Mouse (Mus musculus) NIH3T3 (cell line): ENCODE data around the gene Rnpep.
"Not testable (repeated sequence)": the region's sequence is repeated elsewhere in the genome, so short reads cannot be mapped to it uniquely, and the experiment has no call there.

Experiments used
- DNase-seq: peaks from one replicate; pipeline ENCODE4 v3.0.0-alpha.2; 2012; ENCODE audit warnings: low read depth

Gene Rnpep

DNA sequence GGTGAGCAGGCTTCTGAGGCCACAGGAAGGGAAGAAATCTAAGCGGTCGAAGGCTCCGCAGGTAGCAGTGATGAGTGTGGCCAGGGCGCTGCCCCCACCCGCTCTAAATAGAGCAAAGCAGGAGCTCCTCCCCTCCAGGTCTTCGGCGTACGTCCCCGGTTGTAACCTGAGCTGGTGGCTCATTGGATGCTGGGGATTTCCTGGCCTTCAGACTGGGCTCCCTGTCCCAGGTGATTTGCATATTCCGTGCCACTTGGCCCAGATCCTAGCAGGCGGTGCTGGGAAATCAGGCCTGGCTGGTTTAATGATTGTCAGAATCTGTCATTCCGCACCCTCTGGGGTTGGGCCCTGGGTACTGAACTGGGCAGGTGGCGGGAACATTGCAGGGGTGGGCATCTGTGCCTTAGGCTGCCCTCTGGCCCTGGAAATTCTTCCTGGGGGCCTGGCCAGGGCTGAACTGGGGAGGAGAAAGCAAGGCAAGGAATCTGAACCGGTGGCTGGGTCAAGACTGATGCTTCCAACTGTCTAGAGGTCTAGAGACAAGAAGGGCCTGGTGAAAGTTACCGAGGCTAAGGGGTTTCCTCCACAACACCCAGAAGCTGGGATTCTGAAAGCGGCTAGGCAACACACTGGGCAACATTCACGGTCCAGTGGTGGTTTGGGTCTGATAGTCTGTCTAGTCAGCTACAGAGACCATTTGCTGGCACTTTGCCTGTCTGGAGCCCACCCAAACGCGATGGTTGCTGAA is 25.3 kb downstream of the Rnpep start, which contains the start of gene Elf3:
TSS of gene Elf3 (minus strand) at position 189 of the 748 bp plus-strand sequence.
- no peak for DNase-seq

GRCm38 (mm10) chr1:135256299-135256698 is 27.6 kb downstream of the Rnpep start:
- DNase-seq = peak; percentile 60

DNA sequence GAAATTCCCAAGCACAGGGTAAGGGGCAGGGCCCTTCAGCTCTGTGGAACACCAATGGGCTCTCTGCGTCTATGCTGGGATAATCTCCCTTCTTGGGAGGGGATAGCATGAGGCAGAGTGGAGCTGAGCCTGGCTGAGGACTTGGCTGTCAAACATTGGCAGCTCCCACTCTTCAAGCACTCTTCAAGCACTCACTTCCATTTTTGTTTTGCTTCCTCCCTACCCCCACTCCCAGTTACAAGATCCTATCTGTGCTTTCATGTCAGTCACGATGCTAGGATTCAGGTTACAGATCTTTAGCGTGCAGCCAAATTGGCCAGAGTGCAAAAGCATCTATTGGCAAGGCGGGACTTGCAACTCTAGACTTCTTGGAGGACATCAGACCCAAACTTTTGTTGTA is 31.0 kb downstream of the Rnpep start:
- DNase-seq = peak; percentile 76

DNA sequence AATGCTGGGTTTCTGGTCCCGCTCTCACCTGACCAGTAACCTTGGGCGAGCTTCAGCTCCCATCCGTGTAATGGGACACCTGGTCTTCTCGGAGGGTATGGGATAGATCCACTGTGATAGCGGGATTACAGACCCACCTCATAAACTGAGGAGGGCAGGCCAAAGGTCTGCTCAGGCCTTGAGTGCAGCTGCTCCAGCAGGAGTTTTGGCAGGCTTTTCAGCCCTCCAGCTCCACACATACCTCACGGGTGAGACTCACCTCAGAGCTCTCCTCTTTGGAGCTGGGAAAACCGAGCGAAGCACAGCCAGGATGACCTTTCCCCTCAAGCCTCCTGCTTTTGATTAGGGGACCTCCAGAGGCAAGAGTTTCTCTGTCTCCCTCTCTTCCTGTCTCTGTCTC is 32.5 kb downstream of the Rnpep start:
- peak; percentile 56 for DNase-seq

DNA sequence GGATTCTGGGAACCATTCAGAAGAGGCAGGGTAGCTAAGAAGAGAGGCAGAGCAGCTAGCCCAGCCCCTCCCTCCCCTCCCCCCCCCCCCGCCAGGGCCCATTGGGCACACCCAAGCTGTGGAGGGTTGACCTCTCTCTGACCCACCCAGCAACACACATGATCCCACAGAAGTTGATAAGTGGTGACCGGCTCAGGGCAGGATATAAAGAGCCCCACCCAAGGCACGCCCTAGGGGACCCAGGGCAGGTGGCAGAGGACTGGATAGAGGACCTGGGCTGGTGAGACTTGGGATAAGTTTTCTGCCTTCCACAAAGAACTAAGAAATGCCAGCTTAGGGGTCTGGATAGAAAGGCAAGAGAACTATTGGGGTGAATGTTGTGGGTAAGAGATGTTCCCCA is 33.2 kb downstream of the Rnpep start:
- no peak for DNase-seq

DNA sequence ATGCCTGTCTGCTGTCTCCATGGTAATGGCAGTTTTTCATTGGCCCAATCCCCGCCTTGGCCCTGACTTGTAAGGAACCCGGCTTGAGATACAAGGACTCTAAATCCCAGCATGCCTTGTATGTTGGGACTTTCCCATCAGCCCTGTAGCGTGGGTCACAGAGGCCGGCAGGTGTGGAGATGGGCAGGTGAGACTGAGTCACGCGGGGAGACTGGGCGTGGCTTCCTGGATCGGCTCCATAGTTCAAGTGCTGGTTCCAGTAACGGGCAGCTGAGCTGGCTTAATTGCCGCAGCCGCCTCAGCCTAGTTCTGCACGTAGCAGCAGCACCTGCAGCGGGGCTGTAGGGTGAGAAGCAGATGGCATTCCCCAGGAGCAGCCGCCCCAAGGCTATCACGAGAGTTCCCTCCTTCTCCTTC is 35.4 kb downstream of the Rnpep start:
- no peak for DNase-seq

DNA sequence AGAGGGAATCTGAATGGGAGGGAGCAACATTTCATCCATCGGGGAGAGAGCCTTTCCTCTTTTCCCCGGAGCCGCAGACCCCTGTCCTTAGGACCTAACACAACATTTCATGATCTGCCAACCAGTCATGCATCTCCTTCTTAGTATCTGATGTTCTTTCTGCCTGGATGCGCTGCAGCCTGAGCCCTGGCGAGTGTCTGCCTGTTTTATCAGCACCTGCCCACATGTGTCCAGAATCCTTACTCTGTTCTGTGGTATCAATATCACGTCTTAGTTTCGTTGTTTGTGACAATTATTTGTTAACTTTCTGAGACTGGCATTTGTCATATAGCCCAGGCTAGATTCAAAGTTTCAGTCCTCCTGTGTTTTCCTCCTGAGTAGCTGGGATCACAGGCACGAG is 39.9 kb downstream of the Rnpep start:
- no peak for DNase-seq

DNA sequence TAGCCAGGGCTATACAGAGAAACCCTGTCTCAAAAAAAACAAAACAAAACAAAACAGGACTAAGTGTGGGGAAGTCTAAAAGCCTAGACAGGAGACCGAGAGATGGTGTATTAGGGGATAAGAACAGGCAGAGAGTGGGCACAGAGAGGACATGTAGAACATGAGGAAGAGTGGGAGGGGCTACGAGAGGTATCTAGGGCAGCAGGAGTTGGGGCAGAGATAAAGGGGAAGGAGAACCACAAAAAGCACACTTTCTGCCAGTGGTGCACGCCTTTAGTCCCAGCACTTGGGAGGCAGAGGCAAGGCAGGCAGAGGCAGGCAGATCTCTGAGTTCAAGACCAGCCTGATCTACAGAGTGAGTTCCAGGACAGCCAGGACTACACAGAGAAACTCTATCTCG is 43.7 kb downstream of the Rnpep start:
- not testable (repeated sequence) for DNase-seq

DNA sequence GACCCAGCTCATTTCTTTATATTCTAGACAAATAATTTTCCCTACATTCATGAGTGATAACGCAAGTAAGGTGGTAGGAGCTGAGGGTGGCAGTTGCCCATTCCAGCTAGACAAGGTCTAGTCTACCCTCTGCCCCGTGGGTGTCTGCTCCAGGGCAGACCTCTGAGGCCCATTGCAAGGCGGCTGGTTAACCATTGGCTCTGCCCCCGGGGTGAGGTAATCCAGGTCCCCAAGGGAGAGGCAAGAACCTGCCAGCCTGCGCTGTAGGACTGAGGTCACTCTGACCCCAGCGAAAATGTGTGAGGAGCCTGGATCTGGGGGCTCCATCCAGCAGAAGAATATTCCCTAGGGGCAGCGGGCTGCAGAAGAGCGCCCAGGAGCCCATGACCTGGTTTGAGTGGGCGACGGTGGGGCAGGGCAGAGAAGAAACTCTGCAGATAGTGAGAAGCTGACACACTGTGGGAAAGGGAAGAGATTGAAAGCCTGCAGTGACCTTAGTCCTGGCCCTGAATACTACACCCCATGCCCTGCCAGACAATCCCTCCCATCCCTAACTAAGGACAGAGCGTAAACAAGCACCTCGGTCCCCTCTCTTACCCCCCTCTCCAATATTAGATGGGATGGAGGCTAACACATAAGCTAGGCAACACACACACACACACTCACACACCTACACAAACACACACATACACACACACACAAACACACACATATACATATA is 46.6 kb downstream of the Rnpep start:
- no peak for DNase-seq

DNA sequence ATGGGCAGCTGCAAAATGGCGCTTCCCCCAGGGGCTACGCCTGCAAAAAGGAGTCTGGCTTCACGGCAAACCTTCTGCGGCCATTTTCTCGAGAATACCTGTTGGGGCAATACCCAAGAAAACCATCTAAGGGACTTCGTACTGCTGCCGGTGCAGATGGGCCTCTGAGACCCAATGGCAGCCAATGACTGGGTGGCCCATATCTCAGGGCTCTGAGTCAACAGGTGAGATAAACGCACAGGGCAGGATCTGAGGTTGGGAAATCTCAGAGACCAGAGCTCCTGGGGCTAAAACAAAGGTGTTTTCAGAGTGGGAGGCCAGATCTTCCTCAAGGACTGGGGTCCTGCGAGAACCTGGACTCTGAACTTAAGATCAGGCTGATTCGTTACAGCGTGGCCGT is 49.1 kb downstream of the Rnpep start:
- DNase-seq = no peak

GRCm38 (mm10) chr1:135233961-135234360 is 49.9 kb downstream of the Rnpep start:
- no peak for DNase-seq

DNA sequence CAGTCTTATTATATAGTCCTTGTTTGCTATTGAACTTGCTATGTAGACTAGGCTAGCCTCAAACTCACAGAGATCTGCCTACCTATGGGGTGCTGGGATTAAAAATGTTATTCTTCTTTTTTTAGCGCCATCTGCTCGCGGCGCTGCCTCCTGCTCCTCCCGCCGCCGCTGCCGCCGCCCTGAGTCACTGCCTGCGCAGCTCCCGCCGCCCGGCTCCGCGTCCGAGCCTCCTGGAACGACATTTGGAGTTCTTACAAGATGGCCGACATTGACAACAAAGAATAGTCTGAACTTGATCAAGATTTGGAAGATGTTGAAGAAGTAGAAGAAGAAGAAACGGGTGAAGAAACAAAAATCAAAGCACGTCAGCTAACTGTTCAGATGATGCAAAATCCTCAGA is 52.0 kb downstream of the Rnpep start:
- not testable (repeated sequence) for DNase-seq

DNA sequence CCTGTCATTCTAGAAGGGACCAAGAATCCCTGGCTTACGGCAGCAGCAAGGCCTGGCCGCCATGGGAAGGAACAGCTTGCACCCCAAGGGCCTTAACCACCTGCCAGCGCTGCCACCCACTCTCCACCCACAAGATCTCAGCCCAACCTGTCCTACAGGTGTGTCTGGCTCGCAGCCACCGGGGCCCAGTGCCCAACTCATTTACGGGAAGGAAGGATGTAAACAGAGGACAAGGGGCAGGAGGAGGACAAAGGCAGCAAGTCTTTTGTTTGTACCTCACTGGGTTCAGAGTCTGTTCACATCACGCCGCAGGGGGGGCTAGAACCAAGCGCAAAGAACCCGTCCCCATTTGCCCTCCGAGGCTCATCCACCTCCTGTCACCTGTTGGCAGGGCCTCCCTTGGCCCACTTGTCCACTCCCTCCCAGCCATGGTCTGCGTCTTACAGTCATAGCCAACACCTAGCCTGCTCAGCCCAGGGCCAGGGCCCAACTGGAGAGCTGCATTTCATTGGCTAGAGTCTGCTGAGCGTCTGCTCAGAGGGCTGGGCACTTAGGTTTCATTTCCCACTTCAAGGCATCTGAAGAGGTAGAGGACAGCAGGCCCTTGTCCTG is 56.4 kb downstream of the Rnpep start:
- DNase-seq = no peak

- no peak for DNase-seq
Measured at GRCm38 (mm10) chr1:135224981-135225604, 58.8 kb downstream of the Rnpep start.

DNA sequence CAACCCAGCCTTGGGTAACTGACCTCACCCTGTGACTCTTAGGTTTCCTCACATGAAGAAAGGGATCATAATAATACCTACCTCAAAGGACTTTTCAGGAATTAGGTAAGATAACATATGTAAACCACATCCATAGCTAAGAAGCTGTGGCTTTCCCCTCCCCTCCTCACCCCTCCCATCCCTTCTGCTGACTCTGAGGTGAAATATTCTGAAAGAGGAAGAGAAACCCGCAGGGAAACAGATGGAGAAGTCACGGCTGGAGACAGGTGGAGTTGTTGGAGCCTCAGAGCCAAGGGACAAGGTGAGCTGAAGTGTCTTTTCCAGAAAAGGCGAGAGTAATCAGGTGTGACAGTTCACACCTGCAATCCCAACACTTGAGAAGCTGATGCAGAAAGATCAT is 59.7 kb downstream of the Rnpep start:
- no peak for DNase-seq

GRCm38 (mm10) chr1:135217607-135218233 is 66.2 kb downstream of the Rnpep start:
- no peak for DNase-seq

DNA sequence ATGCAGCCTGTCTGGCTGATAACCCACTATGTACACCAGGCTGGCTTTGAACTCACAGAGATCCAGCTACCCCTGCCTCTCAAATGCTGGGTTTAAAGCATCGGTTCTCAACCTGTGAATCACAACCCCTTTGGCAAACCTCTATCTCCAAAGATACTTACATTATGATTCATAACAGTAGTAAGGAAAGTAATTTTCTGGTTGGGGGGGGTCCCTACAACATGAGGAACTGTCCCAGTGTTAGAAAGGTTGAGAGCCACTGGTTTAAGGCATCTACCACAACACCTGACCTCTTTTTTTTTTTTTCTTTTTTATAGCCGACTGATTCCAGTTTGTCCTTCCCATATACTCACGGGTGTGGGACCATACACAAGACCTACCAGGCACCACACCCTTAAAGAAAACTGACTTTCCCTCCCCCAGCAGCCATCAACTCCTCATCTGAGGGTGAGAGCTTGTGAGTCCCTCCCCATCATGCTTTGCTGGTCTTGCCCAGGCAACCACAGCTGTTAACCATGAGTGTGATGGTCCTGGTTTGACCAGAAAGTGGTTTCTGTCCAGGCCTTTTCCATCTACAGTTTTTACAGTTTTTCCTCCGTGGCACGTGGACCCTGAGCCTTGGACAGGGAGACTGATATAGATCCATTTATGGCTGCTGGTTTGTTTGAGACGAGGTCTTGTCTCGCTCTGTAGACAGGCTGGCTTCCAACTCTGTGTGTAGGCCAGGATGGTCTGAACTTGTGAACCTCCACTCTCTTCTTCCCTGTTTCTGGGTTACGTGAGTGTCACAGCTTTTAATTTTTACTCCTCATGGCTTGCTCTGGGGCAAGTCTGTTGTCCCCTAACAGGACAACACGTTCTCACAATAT is 69.9 kb downstream of the Rnpep start:
- no peak for DNase-seq
